Mouse (Mus musculus): ENCODE data around the gene Setd4.

DNA sequence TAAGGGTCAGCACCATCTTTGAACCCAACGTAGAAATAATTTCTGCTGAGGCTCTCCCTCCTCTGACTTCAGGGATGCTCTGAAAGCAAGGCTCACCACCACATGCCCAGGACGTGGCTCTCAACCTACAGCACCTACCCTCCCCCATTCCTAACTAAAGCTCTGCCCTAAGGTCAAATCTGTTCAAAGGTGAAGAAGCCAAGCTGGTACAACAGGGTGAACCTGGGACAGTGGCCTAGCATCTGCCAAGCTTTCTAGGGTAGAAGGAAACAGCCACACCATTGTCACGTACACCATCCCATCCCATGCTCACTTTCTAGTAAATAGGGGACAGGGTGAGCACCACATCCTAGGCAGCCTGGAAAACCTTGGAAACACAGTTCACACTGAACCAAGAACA, 11.2 kb downstream of the Setd4 start:
- TF ChIP-seq POLR2A (IDR thresholded peaks at IDR 0.05; ENCODE audit: insufficient read depth, low read depth, low read length) (no peak), EP300 (IDR thresholded peaks at IDR 0.05; ENCODE audit: insufficient read depth, low read depth, low read length) (no peak), CTCF (IDR thresholded peaks at IDR 0.05) (no peak)
